Mouse (Mus musculus) E14TG2a.4 (cell line): ENCODE results near the gene Fam45a.

Experiments used
- H3K27me3 ChIP-seq: 2 replicates; pipeline ENCODE4 v1.6.1; 2014; ENCODE audit warnings: low read length, control low read depth; ENCODE audit not compliant: insufficient read depth
- H3K36me3 ChIP-seq: 2 replicates; pipeline ENCODE4 v1.6.1; 2014; ENCODE audit warnings: low read length, control low read depth; ENCODE audit not compliant: insufficient read depth
- H3K4me1 ChIP-seq: replicated peaks from 2 replicates; pipeline ENCODE4 v1.6.1; 2014; ENCODE audit warnings: low read depth, low read length, control low read depth
- H3K4me3 ChIP-seq: replicated peaks from 2 replicates; pipeline ENCODE4 v1.5.1; 2014; ENCODE audit warnings: mild to moderate bottlenecking, low read length
- H3K9me3 ChIP-seq: 2 replicates; pipeline ENCODE4 v1.6.1; 2014; ENCODE audit warnings: low read length, control low read depth
- CTCF ChIP-seq: conservative IDR thresholded peaks from 2 replicates; pipeline ENCODE4 v1.5.1; 2014; ENCODE audit warnings: low read length
- NANOG ChIP-seq: IDR thresholded peaks from 2 replicates; pipeline ENCODE4 v1.6.1; 2014; ENCODE audit warnings: borderline replicate concordance, low read length, mixed read lengths
- POU5F1 ChIP-seq: IDR thresholded peaks from 2 replicates; pipeline ENCODE4 v1.6.1; 2014; ENCODE audit warnings: low read length, borderline replicate concordance

Gene Fam45a

GRCm38 (mm10) chr19:60871366-60871765 lies 60.0 kb downstream of the Fam45a start:
- Histone ChIP-seq H3K4me1 (peaks cover 16% of the 10 kb centered on the region), H3K27me3 (no peaks in the 10 kb centered on the region), H3K9me3 (no peaks in the 10 kb centered on the region), H3K4me3 (no peak overlapping the region), H3K36me3 (peaks cover 58% of the 10 kb centered on the region)
- TF ChIP-seq POU5F1 (no peak), NANOG (no peak), CTCF (no peak)

GRCm38 (mm10) chr19:60872272-60872671 lies 60.9 kb downstream of the Fam45a start:
- Histone ChIP-seq H3K4me3 (no peak overlapping the region), H3K27me3 (no peaks in the 10 kb centered on the region), H3K4me1 (peaks cover 22% of the 10 kb centered on the region), H3K36me3 (peaks cover 52% of the 10 kb centered on the region), H3K9me3 (no peaks in the 10 kb centered on the region)
- TF ChIP-seq CTCF (no peak), NANOG (no peak), POU5F1 (no peak)

GRCm38 (mm10) chr19:60873501-60873900 lies 62.1 kb downstream of the Fam45a start:
- Histone ChIP-seq H3K9me3 (no peaks in the 10 kb centered on the region), H3K27me3 (no peaks in the 10 kb centered on the region), H3K4me3 (peak overlapping the region; percentile 88), H3K36me3 (peaks cover 43% of the 10 kb centered on the region), H3K4me1 (peaks cover 22% of the 10 kb centered on the region)
- TF ChIP-seq POU5F1 (no peak), CTCF (no peak), NANOG (no peak)

- Histone ChIP-seq H3K9me3 (no peaks in the 10 kb centered on the region), H3K4me3 (peak within 1 kb of the TSS; percentile 88), H3K27me3 (no peaks in the 10 kb centered on the region), H3K4me1 (peaks cover 22% of the 10 kb centered on the region), H3K36me3 (peaks cover 36% of the 10 kb centered on the region)
- no peak for TF ChIP-seq NANOG
- no peak for TF ChIP-seq CTCF
- no peak for TF ChIP-seq POU5F1
These were observed 62.8 kb downstream of the Fam45a start, which contains the start of gene Prdx3 for GRCm38 (mm10) chr19:60874064-60874694. Prdx3 (minus strand) TSS chr19:60874556.

- Histone ChIP-seq H3K27me3 (no peaks in the 10 kb centered on the region), H3K4me3 (no peak overlapping the region), H3K36me3 (no peaks in the 10 kb centered on the region), H3K4me1 (peaks cover 6% of the 10 kb centered on the region), H3K9me3 (no peaks in the 10 kb centered on the region)
- no peak for TF ChIP-seq NANOG
- no peak for TF ChIP-seq POU5F1
- peak; percentile 43 for TF ChIP-seq CTCF
These were observed 71.7 kb downstream of the Fam45a start for GRCm38 (mm10) chr19:60883129-60883528.
